Mouse (Mus musculus) neural tube, embryonic 12.5 days (tissue): ENCODE measurements around the gene Ugt2b38. TPM values are rescaled to one million over a fixed set of nuclear protein-coding genes. Genes with fewer than 3 reads are reported as not detected.
"Not testable (repeated sequence)": the region's sequence is repeated elsewhere in the genome, so short reads cannot be mapped to it uniquely, and the experiment has no call there.

ENCODE experiments used
- ATAC-seq: fragments of 200-750 bp; cut with Nextera tagmentation; 2 replicates; pipeline ENCODE4 v1.8.0; 2017; ENCODE audit warnings: low read depth, mild to moderate bottlenecking, moderate TSS enrichment, moderate library complexity; ENCODE audit not compliant: low FRiP score
- H3K27ac ChIP-seq: fragments of 300-500 bp; sonication (generic); 2 replicates; pipeline ENCODE4 v1.5.1; 2016
- H3K27me3 ChIP-seq: fragments of 300-500 bp; sonication (generic); replicated peaks from 2 replicates; pipeline ENCODE4 v1.6.1; 2016; ENCODE audit warnings: mild to moderate bottlenecking
- H3K36me3 ChIP-seq: fragments of 300-500 bp; sonication (generic); 2 replicates; pipeline ENCODE4 v1.6.1; 2016; ENCODE audit warnings: mild to moderate bottlenecking
- H3K4me1 ChIP-seq: fragments of 300-500 bp; sonication (generic); 2 replicates; pipeline ENCODE4 v1.6.1; 2016
- H3K4me2 ChIP-seq: fragments of 300-500 bp; sonication (generic); replicated peaks from 2 replicates; pipeline ENCODE4 v1.6.1; 2016; ENCODE audit warnings: mild to moderate bottlenecking
- H3K4me3 ChIP-seq: fragments of 300-500 bp; sonication (generic); 2 replicates; pipeline ENCODE4 v1.5.1; 2016
- H3K9ac ChIP-seq: fragments of 300-500 bp; sonication (generic); 2 replicates; pipeline ENCODE4 v1.6.1; 2016; ENCODE audit warnings: mild to moderate bottlenecking
- H3K9me3 ChIP-seq: fragments of 300-500 bp; sonication (generic); 2 replicates; pipeline ENCODE4 v1.6.1; 2016; ENCODE audit warnings: mild to moderate bottlenecking
- WGBS: fragments of 180-500 bp; shearing (Covaris S2); methylation state at CpG from one replicate; pipeline ENCODE4 v1.1.7; 2016; 5-methylcytosine and 5-hydroxymethylcytosine counted together
- polyA plus RNA-seq: library from polyadenylated mRNA; unstranded; fragments of >200 nt; fragmentation: Nextera tagmentation; extraction: Ambion mirVana; gene quantifications from 2 replicates; pipeline ENCODE4 v1.2.1, GENCODE M21; 2016

The Ugt2b38 gene
- not detected in 2 replicates for polyA plus RNA-seq

- not testable (repeated sequence) for H3K36me3 ChIP-seq, H3K27me3 ChIP-seq, H3K4me3 ChIP-seq, H3K9me3 ChIP-seq, H3K4me1 ChIP-seq, H3K4me2 ChIP-seq, H3K27ac ChIP-seq, ATAC-seq, H3K9ac ChIP-seq
- WGBS: 93% methylated on average over 1 of the region's 2 CpGs
Measured at GRCm38 (mm10) chr5:87424041-87424440, at the start of gene Ugt2b38. TSS of gene Ugt2b38 (minus strand) at chr5:87424203.

- H3K27me3 ChIP-seq: no peaks in the 10 kb centered on the region
- H3K4me1 ChIP-seq: no peaks in the 10 kb centered on the region
- no peak overlapping the region for H3K4me2 ChIP-seq
- WGBS: 28% methylated on average over 1 of the region's 1 CpGs
- no peaks in the 10 kb centered on the region for H3K36me3 ChIP-seq
- no peak overlapping the region for H3K4me3 ChIP-seq
- no peaks in the 10 kb centered on the region for H3K9me3 ChIP-seq
- H3K27ac ChIP-seq: no peak overlapping the region
- no peak overlapping the region for H3K9ac ChIP-seq
- ATAC-seq: no peak
Measured at GRCm38 (mm10) chr5:87458810-87459209, 34.8 kb upstream of the Ugt2b38 start.

GRCm38 (mm10) chr5:87457701-87458100 lies 33.7 kb upstream of the Ugt2b38 start:
- no peak for ATAC-seq
- Histone ChIP-seq H3K4me1 (no peaks in the 10 kb centered on the region), H3K4me3 (no peak overlapping the region), H3K9me3 (no peaks in the 10 kb centered on the region), H3K9ac (no peak overlapping the region), H3K4me2 (no peak overlapping the region), H3K27ac (no peak overlapping the region), H3K36me3 (no peaks in the 10 kb centered on the region), H3K27me3 (no peaks in the 10 kb centered on the region)

- H3K27ac ChIP-seq: no peak overlapping the region
- H3K27me3 ChIP-seq: no peaks in the 10 kb centered on the region
- no peak overlapping the region for H3K9ac ChIP-seq
- H3K4me3 ChIP-seq: no peak overlapping the region
- no peak for ATAC-seq
- 90% methylated on average over 3 of the region's 3 CpGs for WGBS
- no peaks in the 10 kb centered on the region for H3K9me3 ChIP-seq
- no peaks in the 10 kb centered on the region for H3K4me1 ChIP-seq
- no peaks in the 10 kb centered on the region for H3K36me3 ChIP-seq
- no peak overlapping the region for H3K4me2 ChIP-seq
Measured at GRCm38 (mm10) chr5:87456216-87456850, 32.3 kb upstream of the Ugt2b38 start.

- Histone ChIP-seq H3K27me3 (no peaks in the 10 kb centered on the region), H3K4me2 (no peak overlapping the region), H3K36me3 (no peaks in the 10 kb centered on the region), H3K4me3 (no peak overlapping the region), H3K4me1 (no peaks in the 10 kb centered on the region), H3K9me3 (no peaks in the 10 kb centered on the region), H3K27ac (no peak overlapping the region), H3K9ac (no peak overlapping the region)
- no peak for ATAC-seq
Measured at GRCm38 (mm10) chr5:87455519-87455918, 31.5 kb upstream of the Ugt2b38 start.

- 64% methylated on average over 4 of the region's 5 CpGs for WGBS
- H3K27me3 ChIP-seq, H3K4me2 ChIP-seq, H3K9me3 ChIP-seq, H3K27ac ChIP-seq, H3K4me1 ChIP-seq, ATAC-seq, H3K4me3 ChIP-seq, H3K36me3 ChIP-seq, H3K9ac ChIP-seq: not testable (repeated sequence)
Measured at GRCm38 (mm10) chr5:87452514-87452913, 28.5 kb upstream of the Ugt2b38 start.

- H3K4me1 ChIP-seq: no peaks in the 10 kb centered on the region
- no peak for ATAC-seq
- H3K27me3 ChIP-seq: no peaks in the 10 kb centered on the region
- no peaks in the 10 kb centered on the region for H3K9me3 ChIP-seq
- no peak overlapping the region for H3K4me2 ChIP-seq
- H3K4me3 ChIP-seq: no peak overlapping the region
- H3K9ac ChIP-seq: no peak overlapping the region
- no peaks in the 10 kb centered on the region for H3K36me3 ChIP-seq
- H3K27ac ChIP-seq: no peak overlapping the region
- 41% methylated on average over 3 of the region's 3 CpGs for WGBS
Measured at GRCm38 (mm10) chr5:87436264-87436663, 12.3 kb upstream of the Ugt2b38 start.

GRCm38 (mm10) chr5:87425676-87426075 lies 1.7 kb upstream of the Ugt2b38 start:
- 78% methylated on average over 3 of the region's 3 CpGs for WGBS
- no peak overlapping the region for H3K4me2 ChIP-seq
- no peaks in the 10 kb centered on the region for H3K9me3 ChIP-seq
- no peak overlapping the region for H3K27ac ChIP-seq
- H3K4me3 ChIP-seq: no peak overlapping the region
- no peaks in the 10 kb centered on the region for H3K27me3 ChIP-seq
- no peaks in the 10 kb centered on the region for H3K36me3 ChIP-seq
- no peak for ATAC-seq
- no peaks in the 10 kb centered on the region for H3K4me1 ChIP-seq
- no peak overlapping the region for H3K9ac ChIP-seq

- no peaks in the 10 kb centered on the region for H3K4me1 ChIP-seq
- no peak overlapping the region for H3K27ac ChIP-seq
- H3K4me2 ChIP-seq: no peak overlapping the region
- H3K9me3 ChIP-seq: no peaks in the 10 kb centered on the region
- 88% methylated on average over 4 of the region's 4 CpGs for WGBS
- H3K4me3 ChIP-seq: no peak overlapping the region
- H3K9ac ChIP-seq: no peak overlapping the region
- H3K36me3 ChIP-seq: no peaks in the 10 kb centered on the region
- ATAC-seq: no peak
- H3K27me3 ChIP-seq: no peaks in the 10 kb centered on the region
Measured at GRCm38 (mm10) chr5:87396968-87397367, 27.0 kb downstream of the Ugt2b38 start.

- 80% methylated on average over 2 of the region's 2 CpGs for WGBS
Measured at GRCm38 (mm10) chr5:87390818-87391217, 33.2 kb downstream of the Ugt2b38 start.

GRCm38 (mm10) chr5:87380234-87380633 lies 43.8 kb downstream of the Ugt2b38 start:
- no peak for ATAC-seq
- no peaks in the 10 kb centered on the region for H3K27me3 ChIP-seq
- 90% methylated on average over 2 of the region's 2 CpGs for WGBS

More at GRCm38 (mm10) chr5:87390818-87391217, 33.2 kb downstream of the Ugt2b38 start:
- no peaks in the 10 kb centered on the region for H3K36me3 ChIP-seq
- no peaks in the 10 kb centered on the region for H3K27me3 ChIP-seq
- no peak overlapping the region for H3K27ac ChIP-seq
- no peak overlapping the region for H3K4me2 ChIP-seq
- no peak overlapping the region for H3K4me3 ChIP-seq
- H3K9ac ChIP-seq: no peak overlapping the region
- no peaks in the 10 kb centered on the region for H3K9me3 ChIP-seq
- no peaks in the 10 kb centered on the region for H3K4me1 ChIP-seq
- ATAC-seq: no peak

GRCm38 (mm10) chr5:87379825-87380224 lies 44.2 kb downstream of the Ugt2b38 start:
- Histone ChIP-seq H3K9me3 (no peaks in the 10 kb centered on the region), H3K4me3 (no peak overlapping the region)
- no peak for ATAC-seq

More at GRCm38 (mm10) chr5:87380234-87380633, 43.8 kb downstream of the Ugt2b38 start:
- no peaks in the 10 kb centered on the region for H3K4me1 ChIP-seq
- no peak overlapping the region for H3K4me2 ChIP-seq
- H3K9ac ChIP-seq: no peak overlapping the region
- H3K36me3 ChIP-seq: no peaks in the 10 kb centered on the region
- no peak overlapping the region for H3K4me3 ChIP-seq
- H3K27ac ChIP-seq: no peak overlapping the region
- H3K9me3 ChIP-seq: no peaks in the 10 kb centered on the region

GRCm38 (mm10) chr5:87375874-87376383 lies 48.1 kb downstream of the Ugt2b38 start:
- no peaks in the 10 kb centered on the region for H3K4me1 ChIP-seq
- H3K27me3 ChIP-seq: no peaks in the 10 kb centered on the region
- H3K27ac ChIP-seq: no peak overlapping the region
- no peaks in the 10 kb centered on the region for H3K9me3 ChIP-seq
- no peak overlapping the region for H3K4me3 ChIP-seq
- H3K36me3 ChIP-seq: no peaks in the 10 kb centered on the region
- no peak overlapping the region for H3K4me2 ChIP-seq
- H3K9ac ChIP-seq: no peak overlapping the region
- ATAC-seq: no peak
- WGBS: 81% methylated on average over 3 of the region's 3 CpGs

More at GRCm38 (mm10) chr5:87379825-87380224, 44.2 kb downstream of the Ugt2b38 start:
- H3K4me2 ChIP-seq: no peak overlapping the region
- no peaks in the 10 kb centered on the region for H3K4me1 ChIP-seq
- H3K27ac ChIP-seq: no peak overlapping the region
- H3K36me3 ChIP-seq: no peaks in the 10 kb centered on the region
- no peak overlapping the region for H3K9ac ChIP-seq
- H3K27me3 ChIP-seq: no peaks in the 10 kb centered on the region
